Mouse (Mus musculus) layer of hippocampus, postnatal 14 days (tissue): ENCODE measurements at regions not wholly inside any gene's neighbourhood (a gene's known extent, or its start where the extent isn't known, plus 50 kb on each side); places are given as distances from the start of the nearest gene placed in this dataset.

Experiments
- DNase-seq, 2 experiments: peaks; one replicate each; pipeline ENCODE4 v3.0.0; 2021 to 2022; ENCODE audit warnings: low spot score in 2 of 2, mixed read lengths in 1 of 2

DNA sequence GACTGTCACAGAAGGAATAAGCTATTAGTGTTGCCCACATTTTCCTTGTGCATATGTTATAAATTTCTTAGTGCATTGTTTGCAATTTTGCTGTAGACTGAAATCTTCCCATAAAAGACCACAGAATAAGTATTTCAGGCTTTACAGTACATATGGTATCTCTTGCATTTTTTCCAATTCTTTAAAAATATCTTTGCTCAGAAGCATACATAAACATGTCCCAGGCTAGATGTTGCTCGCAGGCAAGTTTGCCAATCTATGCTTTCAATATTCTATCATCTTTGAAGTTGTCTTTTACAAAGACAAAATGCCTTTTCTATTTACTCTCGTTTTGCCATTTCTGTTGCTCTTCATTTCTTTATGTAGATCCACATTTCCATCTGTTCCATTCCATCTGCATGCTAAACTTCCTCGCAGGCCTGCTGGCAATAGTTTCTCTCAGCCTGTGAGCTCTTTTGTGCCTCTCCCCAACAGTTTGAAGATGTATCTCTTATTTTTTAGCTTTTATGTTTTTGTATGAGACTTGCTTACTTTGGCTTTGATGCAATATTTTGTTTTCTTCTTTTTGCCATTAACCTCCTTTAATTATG is 120.0 kb upstream of the Cdr1 start:
- peak in 1 of 2 experiments; percentile 37 for DNase-seq

DNA sequence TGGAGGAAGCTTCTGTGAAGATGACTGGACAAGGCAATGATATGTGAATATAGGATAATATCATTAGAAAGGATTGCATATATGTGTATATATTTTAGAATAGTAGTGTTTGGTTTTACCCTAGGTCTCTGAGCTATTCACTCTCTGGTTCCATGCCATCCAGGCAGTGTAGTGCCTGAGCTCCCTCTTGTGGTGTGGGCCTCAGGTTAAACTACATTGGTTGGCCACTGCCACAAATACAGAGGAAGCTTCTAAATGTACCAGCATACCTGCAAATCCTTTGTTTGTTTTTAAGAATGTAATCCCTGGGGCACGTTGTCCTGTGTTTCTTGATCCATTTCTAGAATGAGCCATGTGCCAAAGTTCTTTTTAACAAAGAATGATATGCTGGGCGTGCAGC is 119.1 kb upstream of the Cdr1 start:
- peak in 1 of 2 experiments; percentile 3 for DNase-seq
